Mouse (Mus musculus) CH12.LX (cell line): ENCODE results near the gene Fgfr2. TPM values are rescaled to one million over a fixed set of nuclear protein-coding genes. Genes with fewer than 3 reads are reported as not detected.

Experiments used
- DNase-seq: peaks from one replicate; pipeline ENCODE4 v3.0.0-alpha.2; 2013; ENCODE audit errors: extremely low read depth
- H3K27ac ChIP-seq: 2 replicates; pipeline ENCODE4 v1.5.1; 2012; ENCODE audit warnings: low read depth, mild to moderate bottlenecking, control low read depth, moderate library complexity; ENCODE audit not compliant: insufficient read depth
- H3K27me3 ChIP-seq: replicated peaks from 2 replicates; pipeline ENCODE3; 2012; ENCODE audit warnings: inconsistent platforms
- H3K36me3 ChIP-seq, 2 experiments: replicated peaks in 1 of 2; 2 replicates each; pipeline versions ENCODE3 to v1.6.1; 2012; ENCODE audit warnings: inconsistent platforms in 1 of 2, low read length in 1 of 2, mild to moderate bottlenecking in 1 of 2, mixed read lengths in 1 of 2, moderate library complexity in 1 of 2; ENCODE audit not compliant: control insufficient read depth in 1 of 2, insufficient read depth in 1 of 2
- H3K4me1 ChIP-seq, 2 experiments: 2 replicates each; pipeline ENCODE4 v1.6.1; 2012; ENCODE audit warnings: inconsistent platforms in 1 of 2, moderate library complexity in 1 of 2; ENCODE audit not compliant: insufficient read depth in 2 of 2, control insufficient read depth in 1 of 2
- H3K4me2 ChIP-seq: 2 replicates; pipeline ENCODE4 v1.6.1; 2012; ENCODE audit warnings: low read depth, mild to moderate bottlenecking, control low read depth; ENCODE audit not compliant: poor library complexity, insufficient read depth, severe bottlenecking
- H3K4me3 ChIP-seq, 3 experiments: fragments of 150-350 bp in 1 of 3; sonication (generic) in 1 of 3; replicated peaks in 1 of 3; 2 replicates each; pipeline versions ENCODE3 to v1.5.1; 2011 to 2012; ENCODE audit warnings: low read depth in 2 of 3, low read length in 2 of 3, mild to moderate bottlenecking in 2 of 3, moderate library complexity in 2 of 3, control low read depth in 1 of 3, improper control_type of control experiment in 1 of 3, inconsistent platforms in 1 of 3, mixed read lengths in 1 of 3; ENCODE audit not compliant: poor library complexity in 1 of 3
- H3K79me2 ChIP-seq: replicated peaks from 2 replicates; pipeline ENCODE4 v1.6.1; 2012; ENCODE audit warnings: mild to moderate bottlenecking, moderate library complexity; ENCODE audit not compliant: control insufficient read depth, poor library complexity, insufficient read depth, severe bottlenecking; ENCODE audit errors: extremely low read depth
- H3K9ac ChIP-seq: 2 replicates; pipeline ENCODE4 v1.6.1; 2012; ENCODE audit warnings: low read depth, mild to moderate bottlenecking, control low read depth, moderate library complexity; ENCODE audit not compliant: insufficient read depth
- H3K9me3 ChIP-seq: replicated peaks from 2 replicates; pipeline ENCODE3; 2012; ENCODE audit warnings: low read length, inconsistent platforms, mixed read lengths
- BHLHE40 ChIP-seq: IDR thresholded peaks from 2 replicates; pipeline ENCODE4 v1.6.1; 2011; ENCODE audit warnings: mild to moderate bottlenecking, low read depth, low read length, improper control_type of control experiment
- CHD1 ChIP-seq: IDR thresholded peaks from 2 replicates; pipeline ENCODE4 v1.6.1; 2012; ENCODE audit warnings: low read depth, low read length, improper control_type of control experiment, inconsistent platforms
- CTCF ChIP-seq, 2 experiments: IDR thresholded peaks in 1 of 2; conservative IDR thresholded peaks in 1 of 2; 2 replicates each; pipeline ENCODE4 v1.5.1; 2011 to 2012; ENCODE audit warnings: low read depth in 2 of 2, low read length in 2 of 2, improper control_type of control experiment in 1 of 2, inconsistent platforms in 1 of 2, mild to moderate bottlenecking in 1 of 2, moderate library complexity in 1 of 2
- E2F4 ChIP-seq: IDR thresholded peaks from 2 replicates; pipeline ENCODE4 v1.6.1; 2011; ENCODE audit warnings: low read depth, low read length, improper control_type of control experiment; ENCODE audit not compliant: insufficient replicate concordance
- EP300 ChIP-seq: IDR thresholded peaks from 2 replicates; pipeline ENCODE4 v1.6.1; 2011; ENCODE audit warnings: low read length, improper control_type of control experiment
- ETS1 ChIP-seq: conservative IDR thresholded peaks from 2 replicates; pipeline ENCODE4 v1.6.1; 2012; ENCODE audit warnings: low read depth, mild to moderate bottlenecking, inconsistent platforms, low read length, improper control_type of control experiment, moderate library complexity
- HCFC1 ChIP-seq: IDR thresholded peaks from 2 replicates; pipeline ENCODE4 v1.6.1; 2012; ENCODE audit warnings: low read depth, mild to moderate bottlenecking, inconsistent platforms, low read length, improper control_type of control experiment
- IRF4 ChIP-seq: IDR thresholded peaks from 2 replicates; pipeline ENCODE4 v1.6.1; 2014; ENCODE audit warnings: low read depth, mild to moderate bottlenecking, inconsistent platforms, low read length, improper control_type of control experiment
- JUN ChIP-seq: IDR thresholded peaks from 2 replicates; pipeline ENCODE4 v1.6.1; 2011; ENCODE audit warnings: low read depth, mild to moderate bottlenecking, low read length, improper control_type of control experiment, moderate library complexity; ENCODE audit not compliant: insufficient read depth
- KAT2A ChIP-seq: IDR thresholded peaks from 2 replicates; pipeline ENCODE4 v1.6.1; 2012; ENCODE audit warnings: low read length, improper control_type of control experiment, inconsistent platforms; ENCODE audit not compliant: insufficient replicate concordance
- MAZ ChIP-seq: IDR thresholded peaks from 2 replicates; pipeline ENCODE4 v1.6.1; 2012; ENCODE audit warnings: low read depth, mild to moderate bottlenecking, inconsistent platforms, low read length, improper control_type of control experiment, moderate library complexity
- MXI1 ChIP-seq: IDR thresholded peaks from 2 replicates; pipeline ENCODE4 v1.6.1; 2011; ENCODE audit warnings: mild to moderate bottlenecking, low read depth, low read length, improper control_type of control experiment
- MYC ChIP-seq: IDR thresholded peaks from 2 replicates; pipeline ENCODE4 v1.6.1; 2011; ENCODE audit warnings: low read depth, mild to moderate bottlenecking, improper control_type of control experiment, low read length
- NRF1 ChIP-seq: IDR thresholded peaks from 2 replicates; pipeline ENCODE4 v1.6.1; 2014; ENCODE audit warnings: low read depth, mild to moderate bottlenecking, inconsistent platforms, low read length, improper control_type of control experiment, moderate library complexity
- PAX5 ChIP-seq: IDR thresholded peaks from 2 replicates; pipeline ENCODE4 v1.6.1; 2012; ENCODE audit warnings: low read length, inconsistent platforms, mixed read lengths
- POLR2A ChIP-seq: IDR thresholded peaks from 2 replicates; pipeline ENCODE4 v1.6.1; 2011; ENCODE audit warnings: low read depth, mild to moderate bottlenecking, improper control_type of control experiment, low read length
- RAD21 ChIP-seq: IDR thresholded peaks from 2 replicates; pipeline ENCODE4 v1.6.1; 2011; ENCODE audit warnings: low read depth, mild to moderate bottlenecking, low read length, improper control_type of control experiment, moderate library complexity
- RCOR1 ChIP-seq: conservative IDR thresholded peaks from 2 replicates; pipeline ENCODE4 v1.6.1; 2012; ENCODE audit warnings: low read depth, mild to moderate bottlenecking, inconsistent platforms, low read length, improper control_type of control experiment
- TBP ChIP-seq: conservative IDR thresholded peaks from 2 replicates; pipeline ENCODE4 v1.6.1; 2011; ENCODE audit warnings: low read depth, low read length, improper control_type of control experiment
- UBTF ChIP-seq: IDR thresholded peaks from 2 replicates; pipeline ENCODE4 v1.6.1; 2012; ENCODE audit warnings: low read depth, mild to moderate bottlenecking, inconsistent platforms, low read length, improper control_type of control experiment, moderate library complexity
- USF1 ChIP-seq: IDR thresholded peaks from 2 replicates; pipeline ENCODE4 v1.6.1; 2014; ENCODE audit warnings: low read depth, mild to moderate bottlenecking, inconsistent platforms, low read length, improper control_type of control experiment
- USF2 ChIP-seq: conservative IDR thresholded peaks from 2 replicates; pipeline ENCODE4 v1.6.1; 2011; ENCODE audit warnings: low read depth, low read length, improper control_type of control experiment
- ZC3H11A ChIP-seq: IDR thresholded peaks from 2 replicates; pipeline ENCODE4 v1.6.1; 2012; ENCODE audit warnings: low read depth, mild to moderate bottlenecking, inconsistent platforms, low read length, improper control_type of control experiment
- ZNF384 ChIP-seq: IDR thresholded peaks from 2 replicates; pipeline ENCODE4 v1.6.1; 2012; ENCODE audit warnings: low read depth, low read length, improper control_type of control experiment, inconsistent platforms
- dilution Hi-C: fragments of 300-500 bp; cut with MboI; formaldehyde crosslinking; loops from 2 replicates; pipeline ENCODE4 v1.14.3; 2020; ENCODE audit warnings: low sequenced_read_pairs; ENCODE audit not compliant: extremely low pct_unique_long_range_greater_than_20kb, extremely low pct_ligation_motif_present
- in situ Hi-C: fragments of 300-500 bp; cut with MboI; formaldehyde crosslinking; loops from 3 replicates; pipeline ENCODE4 v1.14.3; 2019; ENCODE audit warnings: low sequenced_read_pairs, low pct_ligation_motif_present, low pct_unique_long_range_greater_than_20kb, mixed read lengths
- polyA plus RNA-seq: library from polyadenylated mRNA; unstranded; fragments of >175 nt; gene quantifications from 2 replicates; pipeline ENCODE4 v1.2.1, GENCODE M21; 2012; ENCODE audit warnings: low read depth; ENCODE audit not compliant: insufficient read length
- total RNA-seq, 2 experiments: library from RNA; depleted of rRNA; stranded (reverse); fragments of 300-350 nt in 1 of 2; fragments of >200 nt in 1 of 2; gene quantifications; 2 replicates each; pipeline ENCODE4 v1.2.3; 2012 to 2014

Fgfr2 gene
- total and polyA plus RNA-seq, 3 experiments = not detected

DNA sequence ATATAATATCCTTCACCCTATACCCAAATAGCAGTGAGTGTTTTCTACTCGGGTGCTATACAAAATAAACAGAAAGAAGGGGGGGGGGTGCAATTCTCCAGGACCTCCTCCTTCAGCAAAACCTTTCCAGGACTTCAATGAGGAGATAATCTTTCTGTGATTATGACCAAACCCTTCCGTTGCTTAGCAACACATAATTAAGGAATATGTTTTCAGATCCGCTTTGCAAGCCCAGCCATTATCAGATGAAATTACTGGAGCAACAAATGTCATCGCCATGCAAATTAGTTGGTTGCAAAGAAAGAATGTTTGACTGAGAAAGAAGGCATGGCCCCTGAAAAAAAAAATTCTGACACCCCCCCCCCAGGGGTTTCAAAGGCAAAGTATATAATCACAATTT is 111.5 kb downstream of the Fgfr2 start:
- no peak for DNase-seq
- Histone ChIP-seq H3K9me3 (no peaks in the 10 kb centered on the region), H3K4me2 (no peak overlapping the region), H3K36me3 (no peaks in the 10 kb centered on the region), H3K27me3 (peaks cover 55% of the 10 kb centered on the region), H3K27ac (no peak overlapping the region), H3K79me2 (no peaks in the 10 kb centered on the region), H3K4me3 (no peak overlapping the region), H3K4me1 (peaks cover 3 to 5% of the 10 kb centered on the region in 2 experiments; a peak in 1 of 4 replicates), H3K9ac (no peak overlapping the region)
- TF ChIP-seq MAZ (no peak), KAT2A (no peak), USF2 (no peak), CTCF (conservative IDR thresholded peaks at IDR 0.05 in 1 of 2, IDR thresholded peaks at IDR 0.05 in 1 of 2; ENCODE audit: low read depth in 2 of 2, low read length in 2 of 2) (no peak), E2F4 (no peak), HCFC1 (no peak), PAX5 (no peak), MXI1 (no peak), POLR2A (no peak), TBP (no peak), UBTF (no peak), BHLHE40 (no peak), CHD1 (no peak)
- in situ Hi-C loops = no loop called here
- dilution Hi-C loops = no loop called here

DNA sequence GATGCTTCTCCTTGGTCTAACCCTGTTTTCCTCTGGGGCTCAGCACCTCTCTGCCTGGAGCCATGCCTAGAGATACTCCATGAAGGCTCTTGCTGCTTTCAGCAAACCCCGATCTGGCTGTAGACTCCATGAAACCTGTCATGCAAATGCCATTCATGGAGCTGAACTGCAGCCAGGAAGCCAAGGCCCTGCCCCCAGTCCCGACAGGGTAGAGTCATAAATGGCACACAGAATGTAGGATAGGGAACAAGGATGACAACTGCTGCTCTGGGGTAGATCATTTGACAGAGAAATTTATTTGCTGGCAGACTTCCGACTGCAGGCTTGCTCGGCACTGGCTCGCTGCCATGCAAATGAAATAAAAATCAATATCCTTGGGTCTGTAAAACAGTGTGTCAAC is 112.0 kb downstream of the Fgfr2 start:
- dilution Hi-C loops = no loop called here
- Histone ChIP-seq H3K27ac (no peak overlapping the region), H3K9me3 (no peaks in the 10 kb centered on the region), H3K79me2 (no peaks in the 10 kb centered on the region), H3K4me2 (no peak overlapping the region), H3K9ac (no peak overlapping the region), H3K4me3 (no peak overlapping the region), H3K27me3 (peaks cover 51% of the 10 kb centered on the region), H3K4me1 (peaks cover 3 to 7% of the 10 kb centered on the region in 2 experiments; a peak in 2 of 4 replicates), H3K36me3 (no peaks in the 10 kb centered on the region)
- TF ChIP-seq MXI1 (no peak), RCOR1 (no peak), POLR2A (no peak), IRF4 (no peak)
- DNase-seq = no peak
- in situ Hi-C loops = no loop called here

DNA sequence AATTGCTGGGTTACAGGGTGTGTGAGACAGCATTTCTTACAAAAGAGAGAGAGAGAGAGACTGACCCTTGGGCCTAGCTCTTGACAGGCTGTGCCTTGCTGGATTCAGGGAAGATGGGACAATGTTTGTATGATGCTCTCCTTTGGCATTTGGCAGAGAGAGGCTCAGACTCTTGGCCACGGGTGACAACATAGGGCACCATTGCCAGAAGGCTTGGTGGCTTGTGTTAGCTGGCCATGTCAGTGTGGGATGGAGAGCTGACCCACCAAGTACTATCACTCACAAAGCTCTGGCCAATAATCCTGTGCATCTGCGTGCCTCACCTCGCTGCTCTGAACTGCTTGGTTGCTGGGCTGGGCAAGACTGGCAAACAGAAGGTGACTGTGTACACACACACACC is 112.7 kb downstream of the Fgfr2 start:
- Histone ChIP-seq H3K27me3 (peaks cover 44% of the 10 kb centered on the region), H3K36me3 (no peaks in the 10 kb centered on the region), H3K27ac (no peak overlapping the region), H3K9me3 (no peaks in the 10 kb centered on the region), H3K4me1 (peaks cover 10 to 14% of the 10 kb centered on the region in 2 experiments), H3K9ac (no peak overlapping the region), H3K4me2 (no peak overlapping the region), H3K4me3 (no peak overlapping the region), H3K79me2 (no peaks in the 10 kb centered on the region)
- no peak for TF ChIP-seq ETS1
- TF ChIP-seq IRF4 = no peak
- TF ChIP-seq EP300 = no peak
- no peak for TF ChIP-seq USF1
- no peak for TF ChIP-seq CHD1
- TF ChIP-seq ZNF384 = no peak
- no peak for TF ChIP-seq NRF1
- TF ChIP-seq JUN = no peak
- TF ChIP-seq MYC = no peak
- no peak for TF ChIP-seq TBP
- no peak for TF ChIP-seq PAX5
- no peak for TF ChIP-seq USF2
- TF ChIP-seq ZC3H11A = no peak
- no peak for TF ChIP-seq MAZ
- TF ChIP-seq BHLHE40 = no peak
- TF ChIP-seq RAD21 = no peak
- dilution Hi-C loops (no loop called here), in situ Hi-C loops (no loop called here)
- no peak for DNase-seq
